Mouse (Mus musculus) myocyte (in vitro differentiated cells): ENCODE data around the gene Cpsf4l.

Source experiments
- CEBPB ChIP-seq: IDR thresholded peaks from 2 replicates; pipeline ENCODE4 v1.6.1; 2011; ENCODE audit warnings: mild to moderate bottlenecking, moderate library complexity; ENCODE audit not compliant: poor library complexity, insufficient read depth, severe bottlenecking
- MAX ChIP-seq: IDR thresholded peaks from one replicate; pipeline ENCODE4 v1.6.1; 2011; ENCODE audit warnings: low read depth, mild to moderate bottlenecking, control low read depth
- MYOD1 ChIP-seq, 3 experiments: IDR thresholded peaks; one replicate each; pipeline ENCODE4 v1.6.1; 2011; ENCODE audit warnings: control low read depth in 2 of 3, low read depth in 2 of 3, mild to moderate bottlenecking in 2 of 3, moderate library complexity in 1 of 3; ENCODE audit not compliant: insufficient read length in 2 of 3, control insufficient read depth in 1 of 3
- MYOG ChIP-seq, 3 experiments: IDR thresholded peaks; one replicate each; pipeline ENCODE4 v1.6.1; 2011; ENCODE audit warnings: control low read depth in 2 of 3, low read depth in 2 of 3, mild to moderate bottlenecking in 2 of 3; ENCODE audit not compliant: insufficient read length in 2 of 3, control insufficient read depth in 1 of 3, insufficient read depth in 1 of 3
- POLR2A ChIP-seq: IDR thresholded peaks from one replicate; pipeline ENCODE4 v1.6.1; 2011; ENCODE audit warnings: low read depth, mild to moderate bottlenecking, control low read depth, moderate library complexity; ENCODE audit not compliant: insufficient read length
- REST ChIP-seq: IDR thresholded peaks from one replicate; pipeline ENCODE4 v1.6.1; 2011; ENCODE audit warnings: mild to moderate bottlenecking, control low read depth, moderate library complexity; ENCODE audit not compliant: insufficient read depth, insufficient read length
- TCF12 ChIP-seq: IDR thresholded peaks from one replicate; pipeline ENCODE4 v1.6.1; 2011; ENCODE audit warnings: mild to moderate bottlenecking, control low read depth; ENCODE audit not compliant: poor library complexity, insufficient read depth, severe bottlenecking

DNA sequence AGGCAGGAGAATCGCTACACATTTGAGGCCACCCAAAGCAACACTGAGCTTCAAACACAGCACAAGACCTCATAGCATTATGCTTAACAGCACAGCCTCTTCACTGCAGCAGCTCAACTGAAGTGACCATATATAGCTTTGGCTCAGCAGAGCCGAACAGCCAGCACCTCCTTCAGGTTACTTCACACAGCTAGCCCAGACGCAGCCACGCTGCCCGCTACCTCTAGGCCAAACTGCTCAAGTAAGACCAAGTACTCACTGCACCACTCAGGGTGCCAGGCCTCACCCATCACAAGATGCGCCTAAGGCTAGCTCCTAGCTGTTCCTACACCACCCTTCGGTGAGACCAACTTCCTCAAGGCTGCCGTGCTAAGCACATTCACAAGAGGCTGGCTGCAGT, 31.4 kb downstream of the Cpsf4l start:
- TF ChIP-seq MAX (no peak), CEBPB (no peak), POLR2A (no peak), REST (no peak), MYOG (IDR thresholded peaks at IDR 0.05; ENCODE audit: control insufficient read depth in 1 of 3, insufficient read depth in 1 of 3, insufficient read length in 2 of 3, low read depth in 2 of 3) (no peak), MYOD1 (IDR thresholded peaks at IDR 0.05; ENCODE audit: control insufficient read depth in 1 of 3, insufficient read length in 2 of 3, low read depth in 2 of 3) (no peak), TCF12 (no peak)
